Mouse (Mus musculus) stomach, embryonic 16.5 days (tissue): ENCODE measurements around the gene Spsb4. TPM values are rescaled to one million over a fixed set of nuclear protein-coding genes. Genes with fewer than 3 reads are reported as not detected.

ENCODE experiments used
- ATAC-seq: fragments of 200-750 bp; cut with Nextera tagmentation; 2 replicates; pipeline ENCODE4 v1.8.0; 2017; ENCODE audit warnings: moderate number of reproducible peaks, moderate TSS enrichment; ENCODE audit not compliant: insufficient read depth, low FRiP score
- H3K27ac ChIP-seq: fragments of 300-500 bp; sonication (generic); 2 replicates; pipeline ENCODE4 v1.5.1; 2014; ENCODE audit warnings: low read length
- H3K27me3 ChIP-seq: fragments of 300-500 bp; sonication (generic); 2 replicates; pipeline ENCODE4 v1.6.1; 2014; ENCODE audit warnings: low read length, control low read depth, mixed read lengths; ENCODE audit not compliant: control insufficient read depth, insufficient read depth
- H3K36me3 ChIP-seq: fragments of 300-500 bp; sonication (generic); 2 replicates; pipeline ENCODE4 v1.6.1; 2014; ENCODE audit warnings: low read length; ENCODE audit not compliant: control insufficient read depth, insufficient read depth
- H3K4me1 ChIP-seq: fragments of 300-500 bp; sonication (generic); 2 replicates; pipeline ENCODE4 v1.6.1; 2014; ENCODE audit warnings: low read length, control low read depth, mixed read lengths; ENCODE audit not compliant: control insufficient read depth, insufficient read depth
- H3K4me2 ChIP-seq: fragments of 300-500 bp; sonication (generic); 2 replicates; pipeline ENCODE4 v1.6.1; 2014; ENCODE audit warnings: low read depth, low read length, mixed read lengths
- H3K4me3 ChIP-seq: fragments of 300-500 bp; sonication (generic); replicated peaks from 2 replicates; pipeline ENCODE4 v1.5.1; 2014; ENCODE audit warnings: mild to moderate bottlenecking, low read length
- H3K9ac ChIP-seq: fragments of 300-500 bp; sonication (generic); 2 replicates; pipeline ENCODE4 v1.6.1; 2014; ENCODE audit warnings: low read length
- H3K9me3 ChIP-seq: fragments of 300-500 bp; sonication (generic); replicated peaks from 2 replicates; pipeline ENCODE4 v1.6.1; 2016; ENCODE audit warnings: low read length, control low read depth; ENCODE audit not compliant: control insufficient read depth
- WGBS: fragments of 180-500 bp; shearing (Covaris S2); extraction: QIAGEN DNeasy Blood & Tissue Kit; methylation state at CpG from one replicate; pipeline ENCODE4 v1.1.7; 2014; 5-methylcytosine and 5-hydroxymethylcytosine counted together
- polyA plus RNA-seq: library from polyadenylated mRNA; unstranded; fragments of >200 nt; fragmentation: Nextera tagmentation; extraction: Ambion mirVana; gene quantifications from 2 replicates; pipeline ENCODE4 v1.2.1, GENCODE M21; 2015

Spsb4 gene
- polyA plus RNA-seq, 1 experiment from 2014 or later = 14.2 TPM

DNA sequence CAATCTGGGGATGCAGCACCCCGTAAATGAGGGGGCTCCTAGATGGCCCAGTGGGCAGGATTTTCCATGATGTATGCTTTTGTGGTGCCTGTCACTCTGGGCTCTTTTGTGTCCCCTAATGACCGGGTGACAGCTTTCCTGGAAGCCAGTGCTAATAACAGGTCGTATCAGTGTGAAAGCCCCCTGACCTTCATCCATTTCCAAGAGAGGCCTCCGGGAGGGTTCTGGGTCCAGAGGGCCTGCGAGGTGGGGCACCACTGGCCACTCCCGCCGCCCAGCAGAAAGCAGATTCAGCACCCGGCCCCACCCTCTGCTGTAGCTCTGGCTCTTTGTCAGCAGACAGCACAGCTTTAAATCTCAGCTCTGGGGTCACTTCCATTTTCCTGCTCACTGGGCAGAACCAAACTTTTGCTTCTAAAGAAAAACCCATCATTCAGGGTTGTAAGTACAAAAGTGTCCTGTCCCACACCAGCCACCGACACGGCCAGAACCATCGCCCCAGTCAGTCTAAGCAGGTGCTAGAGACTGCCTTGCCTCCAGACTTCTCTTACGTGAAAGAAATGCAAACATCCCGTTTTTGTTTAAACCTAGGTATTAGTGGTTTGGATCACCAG is 39.1 kb downstream of the Spsb4 start:
- H3K27ac ChIP-seq = peak overlapping the region; percentile 34; the same call in 1 of the 2 replicates
- ATAC-seq = no peak
- no peaks in the 10 kb centered on the region for H3K9me3 ChIP-seq
- no peak overlapping the region; the same call in 1 of the 2 replicates for H3K9ac ChIP-seq
- 29% methylated on average over 13 of the region's 13 CpGs for WGBS
- H3K4me1 ChIP-seq = peaks cover 21% of the 10 kb centered on the region
- H3K4me2 ChIP-seq = peak overlapping the region; percentile 28; the same call in 1 of the 2 replicates
- H3K36me3 ChIP-seq = no peaks in the 10 kb centered on the region
- no peaks in the 10 kb centered on the region for H3K27me3 ChIP-seq
- H3K4me3 ChIP-seq = no peak overlapping the region

- WGBS = 74% methylated on average over 10 of the region's 10 CpGs
- Histone ChIP-seq H3K9ac (no peak overlapping the region), H3K4me1 (peaks cover 21% of the 10 kb centered on the region), H3K27ac (no peak overlapping the region), H3K4me2 (no peak overlapping the region), H3K4me3 (no peak overlapping the region), H3K36me3 (no peaks in the 10 kb centered on the region), H3K27me3 (no peaks in the 10 kb centered on the region), H3K9me3 (no peaks in the 10 kb centered on the region)
- 0 out of 2 replicates have a peak, but pooled peaks have one; percentile 31 for ATAC-seq
Measured at GRCm38 (mm10) chr9:96978147-96978782, 40.4 kb downstream of the Spsb4 start.

DNA sequence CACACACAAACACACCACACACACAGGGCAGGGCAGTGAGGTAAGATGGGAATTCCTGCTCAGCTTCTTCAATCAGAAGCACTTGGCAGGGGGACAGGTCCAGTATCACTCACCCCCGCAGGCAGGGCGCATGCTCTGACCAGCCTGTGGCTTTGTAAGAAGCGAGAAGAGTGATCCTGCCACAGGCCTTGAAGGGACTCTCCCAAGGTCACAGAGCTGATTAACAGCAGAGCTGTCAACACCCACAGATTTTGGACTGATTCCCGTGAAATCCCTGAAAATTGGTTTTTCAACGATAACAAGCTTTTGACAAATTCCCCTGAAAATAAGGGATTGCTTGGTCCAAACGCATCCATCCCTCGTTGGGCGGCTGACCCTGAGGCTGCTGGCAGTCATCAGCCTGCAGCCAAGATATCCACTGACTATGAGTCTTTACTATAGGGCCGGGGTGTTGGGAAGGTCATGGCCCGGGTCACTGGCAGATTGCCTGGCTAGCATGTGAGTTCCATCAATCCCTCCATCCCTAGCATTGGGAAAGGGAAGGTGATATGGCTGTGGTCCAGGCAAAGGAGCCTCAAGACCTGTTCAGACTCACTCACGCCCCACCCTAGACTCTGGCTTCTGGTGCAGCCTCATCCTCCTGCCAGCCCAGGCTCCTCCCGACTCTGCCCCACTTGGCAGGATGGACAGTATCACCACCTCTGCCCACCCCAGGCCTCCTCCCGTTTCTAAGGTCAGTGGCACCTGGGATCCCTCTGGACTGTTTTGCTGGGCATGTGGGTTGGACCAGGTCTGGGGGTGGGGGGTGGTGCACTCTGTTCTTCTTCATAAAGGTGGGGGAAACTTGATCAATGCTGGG is 41.1 kb downstream of the Spsb4 start:
- no peaks in the 10 kb centered on the region for H3K9me3 ChIP-seq
- no peak for ATAC-seq
- H3K4me2 ChIP-seq = no peak overlapping the region
- H3K27ac ChIP-seq = no peak overlapping the region
- no peak overlapping the region for H3K4me3 ChIP-seq
- no peak overlapping the region for H3K9ac ChIP-seq
- peaks cover 23% of the 10 kb centered on the region for H3K4me1 ChIP-seq
- 54% methylated on average over 13 of the region's 13 CpGs for WGBS
- H3K27me3 ChIP-seq = no peaks in the 10 kb centered on the region
- no peaks in the 10 kb centered on the region for H3K36me3 ChIP-seq

DNA sequence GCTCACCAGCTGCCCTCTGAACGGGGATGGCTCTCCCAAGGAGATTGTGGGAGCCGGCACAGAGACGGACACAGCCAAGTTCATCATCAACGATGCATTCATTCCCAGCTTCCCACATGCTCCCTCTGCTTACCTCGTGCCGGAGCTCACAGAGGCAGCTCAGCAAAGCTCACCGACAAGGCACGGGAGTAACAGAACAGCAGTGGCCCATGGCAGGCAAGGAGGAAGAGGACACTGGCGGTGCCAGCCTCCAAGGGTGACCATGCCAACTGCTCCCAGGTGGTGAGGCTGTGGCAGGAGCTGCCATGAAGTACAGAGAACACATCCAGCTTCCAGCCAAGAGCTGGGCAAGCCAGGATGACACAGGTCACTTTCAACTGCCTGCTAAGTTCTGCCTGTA is 45.6 kb downstream of the Spsb4 start:
- WGBS = 85% methylated on average over 9 of the region's 9 CpGs
- H3K4me1 ChIP-seq = peaks cover 11% of the 10 kb centered on the region; the same call in 1 of the 2 replicates
- H3K4me3 ChIP-seq = no peak overlapping the region
- H3K36me3 ChIP-seq = no peaks in the 10 kb centered on the region
- no peak overlapping the region for H3K9ac ChIP-seq
- H3K4me2 ChIP-seq = no peak overlapping the region
- no peaks in the 10 kb centered on the region for H3K27me3 ChIP-seq
- no peak overlapping the region for H3K27ac ChIP-seq
- no peak for ATAC-seq
- no peaks in the 10 kb centered on the region for H3K9me3 ChIP-seq

DNA sequence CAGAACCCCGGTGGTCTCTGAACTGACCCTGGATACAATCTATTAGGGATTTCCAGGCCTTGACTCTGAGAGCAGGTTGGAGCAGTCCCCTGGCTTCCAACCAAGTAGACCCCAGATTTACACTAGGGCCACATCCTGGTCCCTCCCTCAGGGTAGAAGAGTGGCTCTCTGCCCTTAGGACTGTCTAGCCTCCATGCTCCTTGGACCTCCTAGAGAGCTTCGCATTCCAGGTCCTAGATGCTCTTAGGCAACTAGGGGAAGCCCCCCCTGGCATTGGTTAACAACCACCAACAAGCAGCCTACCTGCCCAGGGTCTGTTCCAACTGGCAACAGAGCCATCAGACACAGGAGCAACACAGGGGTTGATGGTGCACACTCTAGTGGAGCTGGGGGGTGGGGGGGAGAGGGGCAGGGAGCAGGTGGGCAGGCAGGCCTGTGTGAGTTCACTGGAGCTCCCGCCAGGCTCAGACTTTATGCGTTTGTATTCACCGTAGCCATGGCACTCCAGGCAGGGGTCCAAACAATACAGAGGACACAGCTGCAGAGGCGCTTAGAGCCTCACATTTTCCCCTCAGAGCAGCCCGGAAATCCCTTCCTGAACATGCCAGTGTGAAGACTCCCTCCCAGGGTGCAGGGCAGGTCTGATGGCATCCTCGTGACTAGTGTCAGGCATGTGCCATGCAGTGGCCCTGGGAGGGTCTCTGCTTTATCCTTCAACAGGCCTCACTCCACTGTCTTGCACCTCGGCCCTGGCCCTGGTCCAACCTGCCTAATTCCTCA is 46.8 kb downstream of the Spsb4 start:
- WGBS = 53% methylated on average over 9 of the region's 9 CpGs
- Histone ChIP-seq H3K27ac (no peak overlapping the region), H3K36me3 (no peaks in the 10 kb centered on the region), H3K27me3 (no peaks in the 10 kb centered on the region), H3K4me2 (no peak overlapping the region), H3K9me3 (no peaks in the 10 kb centered on the region), H3K4me3 (no peak overlapping the region), H3K4me1 (peaks cover 7% of the 10 kb centered on the region; the same call in 1 of the 2 replicates), H3K9ac (no peak overlapping the region)
- peak; percentile 75 for ATAC-seq

DNA sequence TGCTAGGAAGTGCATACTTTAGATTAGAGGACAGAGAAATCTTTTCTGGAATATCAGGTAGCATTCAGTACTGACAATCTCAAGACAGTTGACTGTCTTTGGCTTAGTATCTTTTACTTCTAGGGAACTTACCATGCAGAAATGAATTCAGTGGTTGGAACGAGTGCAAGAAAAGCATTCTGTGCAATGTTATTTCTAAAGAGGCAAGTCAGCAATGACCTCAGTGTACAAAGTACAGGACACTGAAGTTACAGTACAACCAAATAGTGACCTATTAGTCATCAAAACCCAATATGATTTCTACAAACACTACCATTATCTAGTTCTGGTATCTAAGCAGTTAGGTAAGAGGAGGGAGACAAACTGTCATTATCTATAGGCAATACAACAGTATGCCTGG is 51.1 kb downstream of the Spsb4 start:
- H3K4me2 ChIP-seq = no peak overlapping the region
- H3K9ac ChIP-seq = no peak overlapping the region
- peaks cover 8% of the 10 kb centered on the region; the same call in 1 of the 2 replicates for H3K4me1 ChIP-seq
- no peaks in the 10 kb centered on the region for H3K27me3 ChIP-seq
- no peaks in the 10 kb centered on the region for H3K36me3 ChIP-seq
- no peak overlapping the region for H3K4me3 ChIP-seq
- no peak overlapping the region for H3K27ac ChIP-seq
- ATAC-seq = no peak
- H3K9me3 ChIP-seq = no peaks in the 10 kb centered on the region
- 65% methylated on average over 1 of the region's 1 CpGs for WGBS

GRCm38 (mm10) chr9:96966465-96966864 is 52.2 kb downstream of the Spsb4 start:
- Histone ChIP-seq H3K4me3 (no peak overlapping the region), H3K4me1 (peaks cover 3% of the 10 kb centered on the region; the same call in 1 of the 2 replicates), H3K9me3 (no peaks in the 10 kb centered on the region), H3K36me3 (no peaks in the 10 kb centered on the region), H3K4me2 (no peak overlapping the region), H3K9ac (no peak overlapping the region), H3K27ac (no peak overlapping the region), H3K27me3 (no peaks in the 10 kb centered on the region)
- ATAC-seq = no peak
- WGBS = 84% methylated on average over 7 of the region's 7 CpGs

GRCm38 (mm10) chr9:96963443-96964215 is 55.0 kb downstream of the Spsb4 start:
- WGBS = 57% methylated on average over 13 of the region's 13 CpGs
- H3K4me1 ChIP-seq = peaks cover 3% of the 10 kb centered on the region; the same call in 1 of the 2 replicates
- no peaks in the 10 kb centered on the region for H3K36me3 ChIP-seq
- H3K27me3 ChIP-seq = no peaks in the 10 kb centered on the region
- H3K9ac ChIP-seq = no peak overlapping the region
- no peak overlapping the region for H3K4me3 ChIP-seq
- no peak overlapping the region for H3K27ac ChIP-seq
- H3K4me2 ChIP-seq = no peak overlapping the region
- no peaks in the 10 kb centered on the region for H3K9me3 ChIP-seq
- no peak for ATAC-seq
